Mouse (Mus musculus) neural tube, embryonic 10.5 days (tissue): ENCODE measurements around the gene Mmp23.
A peak's percentile ranks its signal among the peaks of the same experiment; 100 is the strongest.
"Not testable (repeated sequence)": the region's sequence is repeated elsewhere in the genome, so short reads cannot be mapped to it uniquely, and the experiment has no call there.

Experiments used
- DNase-seq: peaks from one replicate; pipeline ENCODE4 v3.0.0-alpha.2; 2017; ENCODE audit warnings: low spot score; ENCODE audit errors: extremely low spot score

Mmp23 gene

GRCm38 (mm10) chr4:155653086-155653450, at the start of gene Mmp23:
Gene Mmp23 (minus strand): TSS chr4:155653384.
- DNase-seq = peak; percentile 75

GRCm38 (mm10) chr4:155700425-155700824, 47.2 kb upstream of the Mmp23 start:
- DNase-seq = no peak

GRCm38 (mm10) chr4:155696261-155697255, 43.4 kb upstream of the Mmp23 start:
- no peak for DNase-seq

- no peak for DNase-seq
Measured at GRCm38 (mm10) chr4:155695531-155696062, 42.4 kb upstream of the Mmp23 start.

- DNase-seq = peak; percentile 61
Measured at GRCm38 (mm10) chr4:155694482-155695401, 41.6 kb upstream of the Mmp23 start.

- peak; percentile 67 for DNase-seq
Measured at GRCm38 (mm10) chr4:155694111-155694481, 40.9 kb upstream of the Mmp23 start, which contains the start of gene Fndc10. Gene Fndc10 (plus strand): TSS chr4:155694342.

GRCm38 (mm10) chr4:155692421-155692820, 39.2 kb upstream of the Mmp23 start:
- no peak for DNase-seq

- no peak for DNase-seq
Measured at GRCm38 (mm10) chr4:155690571-155691375, 37.6 kb upstream of the Mmp23 start.

- not testable (repeated sequence) for DNase-seq
Measured at GRCm38 (mm10) chr4:155687764-155688163, 34.6 kb upstream of the Mmp23 start.

GRCm38 (mm10) chr4:155683670-155684277, 30.6 kb upstream of the Mmp23 start:
- not testable (repeated sequence) for DNase-seq

- DNase-seq = no peak
Measured at GRCm38 (mm10) chr4:155675991-155676390, 22.8 kb upstream of the Mmp23 start.

- DNase-seq = no peak
Measured at GRCm38 (mm10) chr4:155672082-155672481, 18.9 kb upstream of the Mmp23 start.

- not testable (repeated sequence) for DNase-seq
Measured at GRCm38 (mm10) chr4:155670236-155670635, 17.1 kb upstream of the Mmp23 start.

- DNase-seq = no peak
Measured at GRCm38 (mm10) chr4:155669598-155670075, 16.5 kb upstream of the Mmp23 start.

GRCm38 (mm10) chr4:155668689-155669597, 15.8 kb upstream of the Mmp23 start, which contains the start of gene Mib2:
Gene Mib2 (minus strand): TSS chr4:155669198.
- DNase-seq = peak; percentile 97

GRCm38 (mm10) chr4:155666903-155667302, 13.7 kb upstream of the Mmp23 start:
- DNase-seq = no peak

- no peak for DNase-seq
Measured at GRCm38 (mm10) chr4:155660641-155661040, 7.5 kb upstream of the Mmp23 start.

GRCm38 (mm10) chr4:155658961-155659360, 5.8 kb upstream of the Mmp23 start:
- DNase-seq = no peak

- DNase-seq = no peak
Measured at GRCm38 (mm10) chr4:155656214-155656751, 3.1 kb upstream of the Mmp23 start.
